Comparison of ENCODE assay signal across 8 mouse cellular contexts in genomic region chr7:113377875-113378658, GRCm38 (mm10). TPM values are rescaled to one million over a fixed set of nuclear protein-coding genes. Genes with fewer than 3 reads are reported as not detected.
DNase-seq lines count a peak whose midpoint lies in the region; ATAC-seq and TF ChIP-seq lines count a peak whose summit lies in the region.

No protein-coding gene starts in this region.

- peak; percentile 95 for DNase-seq in ZHBTc4 (ENCODE audit: low read depth, low spot score)
- DNase-seq in cerebellum, postnatal 36 days = peak; percentile 61 to 64
- DNase-seq in gastrocnemius, adult 2 months = peak; percentile 70
- DNase-seq in left cerebral cortex, adult 11 months (ENCODE audit: low spot score) = peak; percentile 37
- peak; percentile 80 to 83 for DNase-seq in right cerebral cortex, postnatal 10 days (ENCODE audit: low spot score in 2 of 2)
- peak; percentile 47 for DNase-seq in yolk sac, embryonic 10.5 days (ENCODE audit: low spot score)

- intact Hi-C loops in gastrocnemius, adult 2 months (cut with DNase I) = loop anchor here (1.0 to 10.0 kb wide), 4 partner anchors 57 to 644 kb away; partner anchors contain the start of gene Far1

- 0 out of 2 replicates have a peak overlapping the region, but pooled peaks have one; percentile 19 for H3K4me2 ChIP-seq in hindbrain, embryonic 16.5 days (ENCODE audit: low read length)

- ATAC-seq in hindbrain, embryonic 16.5 days = peak; percentile 76

- WGBS in hindbrain, embryonic 16.5 days = 30% methylated on average over 7 of the region's 7 CpGs
- WGBS in macrophage (ENCODE audit: missing documents) = under 1% methylated on average over 7 of the region's 7 CpGs

- no peaks in the 10 kb centered on the region for H3K4me1 ChIP-seq in hindbrain, embryonic 16.5 days (ENCODE audit: control insufficient read depth, insufficient read depth, low read depth, low read length)

- H3K79me2 ChIP-seq in macrophage (ENCODE audit: inconsistent target) = no peaks in the 10 kb centered on the region

- H3K27ac ChIP-seq in gastrocnemius, adult 2 months = no peak overlapping the region
- H3K27ac ChIP-seq in hindbrain, embryonic 16.5 days (ENCODE audit: low read depth, low read length) = no peak overlapping the region
- peak overlapping the region; percentile 84 for H3K27ac ChIP-seq in macrophage

- peak; percentile 94 for TF ChIP-seq CTCF in gastrocnemius, adult 2 months (IDR thresholded peaks at IDR 0.05)

- H3K36me3 ChIP-seq in hindbrain, embryonic 16.5 days (ENCODE audit: control insufficient read depth, insufficient read depth, low read length) = no peaks in the 10 kb centered on the region
- H3K36me3 ChIP-seq in macrophage (ENCODE audit: inconsistent target) = no peaks in the 10 kb centered on the region

- H3K27me3 ChIP-seq in hindbrain, embryonic 16.5 days (replicated peaks; ENCODE audit: control insufficient read depth, insufficient read depth, low read length) = no peaks in the 10 kb centered on the region

- H3K4me3 ChIP-seq in gastrocnemius, adult 2 months = 0 out of 2 replicates have a peak overlapping the region, but pooled peaks have one; percentile 4
- no peak overlapping the region for H3K4me3 ChIP-seq in hindbrain, embryonic 16.5 days (ENCODE audit: low read length)
- no peak overlapping the region for H3K4me3 ChIP-seq in macrophage (ENCODE audit: inconsistent target)

- no peaks in the 10 kb centered on the region for H3K9me3 ChIP-seq in hindbrain, embryonic 16.5 days (ENCODE audit: control insufficient read depth, low read length)

- H3K9ac ChIP-seq in hindbrain, embryonic 16.5 days (ENCODE audit: low read depth, low read length) = no peak overlapping the region

RNA-seq across cellular contexts. Expression of gene Btbd10, which starts 8.9 kb away (rescaled TPM):
- 1 to 10 TPM; 6.4 to 8.1 TPM for total RNA-seq in gastrocnemius, adult 2 months (2021)
- polyA plus RNA-seq in hindbrain, embryonic 16.5 days (2015; fragmentation: Nextera tagmentation; extraction: Ambion mirVana) = 76.9 and 84.2 TPM in 2 replicates
- total RNA-seq in macrophage (2018; cell fraction: chromatin; rRNA removed) = 10 to 100 TPM; 11.0 to 44.4 (median 33.0) TPM
- 10 to 100 TPM; 10.9 to 16.9 (median 13.4) TPM for total RNA-seq in macrophage (2018; cell fraction: cytosol; rRNA removed)
- 10 to 100 TPM; 10.4 to 41.9 (median 20.4) TPM for total RNA-seq in macrophage (2018; cell fraction: nucleus; rRNA removed)
- polyA plus RNA-seq in macrophage (2018) = 13.5 to 20.8 TPM (median 17.1 TPM) in 3 replicates

RNA-seq across cellular contexts. Expression of gene Pth, which starts 10.3 kb away (rescaled TPM):
- not detected for total RNA-seq in gastrocnemius, adult 2 months (2021)
- polyA plus RNA-seq in hindbrain, embryonic 16.5 days (2015; fragmentation: Nextera tagmentation; extraction: Ambion mirVana) = not detected in 2 replicates
- total RNA-seq in macrophage (2018; cell fraction: chromatin; rRNA removed) = not detected
- total RNA-seq in macrophage (2018; cell fraction: cytosol; rRNA removed) = not detected
- total RNA-seq in macrophage (2018; cell fraction: nucleus; rRNA removed) = not detected
- not detected in 3 replicates for polyA plus RNA-seq in macrophage (2018)

Comparison
In these comparisons a context has a peak if more than half of its experiments do, and no peak if none do; other contexts are left out.
1. DNase-seq: peak in every context shown above with its lines; median percentile 95 in ZHBTc4; 82 in right cerebral cortex, postnatal 10 days; 70 in gastrocnemius, adult 2 months; 62 in cerebellum, postnatal 36 days; 47 in yolk sac, embryonic 10.5 days; 37 in left cerebral cortex, adult 11 months.